ENCODE assay signal across 16 mouse cellular contexts in genomic region chr16:26705658-26706371, GRCm38 (mm10).
DNase-seq lines count a peak whose midpoint lies in the region.
"Had no signal": no experiment of that assay in that cellular context is flagged by ENCODE, and none has a peak within 500 bp of the region (broad histone marks: within the 10 kb centered on the region; RNA-seq: fewer than 3 reads in every experiment).

No protein-coding gene starts in this region.

- peak; percentile 5 for DNase-seq in adrenal gland, adult 8-10 months
- DNase-seq in adrenal gland, adult 18-20 months (ENCODE audit: low spot score in 2 of 2): no peak
- DNase-seq in heart, adult 8-10 months (ENCODE audit: low spot score): peak; percentile 19
- DNase-seq in heart, postnatal 10 days: no peak
- peak; percentile 26 for DNase-seq in lung, postnatal 10 days
- no peak for DNase-seq in lung, postnatal 25 days (ENCODE audit: low spot score)
- no peak for DNase-seq in cerebellum, postnatal 10 days
- DNase-seq in urinary bladder, adult 2 months (ENCODE audit: low spot score): no peak
- DNase-seq: cerebellum, adult 11 months; cerebellum, postnatal 14 days; forebrain, postnatal 0 days; gastrocnemius, postnatal 10 days; kidney, adult 18-20 months; layer of hippocampus, postnatal 36 days; spleen, adult 18-20 months; thymus, postnatal 36 days had no signal

- intact Hi-C loops in heart, postnatal 10 days (cut with DNase I): no loop called here

Comparison
In these comparisons a context has a peak if more than half of its experiments do, and no peak if none do; other contexts are left out.
1. DNase-seq: peak in adrenal gland, adult 8-10 months (single experiment), heart, adult 8-10 months (single experiment) and lung, postnatal 10 days (single experiment); none in adrenal gland, adult 18-20 months (0 of 2), heart, postnatal 10 days (0 of 2), lung, postnatal 25 days (single experiment), cerebellum, postnatal 10 days (0 of 2) and urinary bladder, adult 2 months (single experiment).